Mouse (Mus musculus) MEL-GATA-1-ER (cell line): Measurements from ENCODE around the gene Sgk1.

Experiments used
- DNase-seq: peaks from one replicate; pipeline ENCODE4 v3.0.0-alpha.2; 2012; ENCODE audit warnings: low read depth; ENCODE audit errors: extremely low read depth

Sgk1 gene

GRCm38 (mm10) chr10:21882184-21883081, at the start of gene Sgk1:
Gene Sgk1, plus strand, starts transcription at chr10:21882184.
- no peak for DNase-seq

- no peak for DNase-seq
Measured at GRCm38 (mm10) chr10:21832282-21832681, 49.7 kb upstream of the Sgk1 start.

GRCm38 (mm10) chr10:21833757-21834156, 48.2 kb upstream of the Sgk1 start:
- no peak for DNase-seq

GRCm38 (mm10) chr10:21835077-21835476, 46.9 kb upstream of the Sgk1 start:
- no peak for DNase-seq

- peak; percentile 70 for DNase-seq
Measured at GRCm38 (mm10) chr10:21839248-21840155, 42.5 kb upstream of the Sgk1 start.

- no peak for DNase-seq
Measured at GRCm38 (mm10) chr10:21843326-21843725, 38.7 kb upstream of the Sgk1 start.

GRCm38 (mm10) chr10:21843861-21844260, 38.1 kb upstream of the Sgk1 start:
- no peak for DNase-seq

GRCm38 (mm10) chr10:21844391-21844790, 37.6 kb upstream of the Sgk1 start:
- DNase-seq = no peak

- no peak for DNase-seq
Measured at GRCm38 (mm10) chr10:21845601-21846282, 36.2 kb upstream of the Sgk1 start.

- no peak for DNase-seq
Measured at GRCm38 (mm10) chr10:21846366-21846765, 35.6 kb upstream of the Sgk1 start.

- no peak for DNase-seq
Measured at GRCm38 (mm10) chr10:21847026-21847820, 34.8 kb upstream of the Sgk1 start.

GRCm38 (mm10) chr10:21847931-21848670, 33.9 kb upstream of the Sgk1 start:
- no peak for DNase-seq

- DNase-seq = no peak
Measured at GRCm38 (mm10) chr10:21849251-21849650, 32.7 kb upstream of the Sgk1 start.

GRCm38 (mm10) chr10:21850330-21850729, 31.7 kb upstream of the Sgk1 start:
- DNase-seq = no peak

- DNase-seq = no peak
Measured at GRCm38 (mm10) chr10:21853122-21853521, 28.9 kb upstream of the Sgk1 start.

- DNase-seq = no peak
Measured at GRCm38 (mm10) chr10:21853566-21854328, 28.2 kb upstream of the Sgk1 start.

GRCm38 (mm10) chr10:21855338-21855737, 26.6 kb upstream of the Sgk1 start:
- no peak for DNase-seq

- no peak for DNase-seq
Measured at GRCm38 (mm10) chr10:21857676-21858075, 24.3 kb upstream of the Sgk1 start.

GRCm38 (mm10) chr10:21858437-21858974, 23.5 kb upstream of the Sgk1 start:
- no peak for DNase-seq
